ENCODE assay signal across 10 mouse cellular contexts in genomic region chr7:126761529-126762067, GRCm38 (mm10). TPM values are rescaled to one million over a fixed set of nuclear protein-coding genes. Genes with fewer than 3 reads are reported as not detected.
A peak's percentile ranks its signal among the peaks of the same experiment; 100 is the strongest.
DNase-seq lines count a peak whose midpoint lies in the region; ATAC-seq lines count a peak whose summit lies in the region.
"Had no signal": no experiment of that assay in that cellular context is flagged by ENCODE, and none has a peak within 500 bp of the region (broad histone marks: within the 10 kb centered on the region; RNA-seq: fewer than 3 reads in every experiment).

No protein-coding gene starts in this region.

- peak overlapping the region; percentile 11; the same call in 1 of the 2 replicates for H3K27ac ChIP-seq in heart, embryonic 11.5 days (ENCODE audit: low read depth, low read length)
- H3K27ac ChIP-seq in liver, embryonic 12.5 days = peak overlapping the region; percentile 42

- no peak for DNase-seq in heart, postnatal 4 days
- DNase-seq in thymus, postnatal 4 days = peak; percentile 7
- no peak for DNase-seq in thymus, postnatal 25 days
- no peak for DNase-seq in urinary bladder, postnatal 4 days (ENCODE audit: low spot score in 2 of 2)
- DNase-seq in right cerebral cortex, adult 2 months (ENCODE audit: low spot score in 2 of 2) = no peak
- DNase-seq in frontal cortex, adult 2 months (ENCODE audit: extremely low spot score in 1 of 2, low spot score in 1 of 2) = no peak
- DNase-seq: adrenal gland, postnatal 25 days had no signal

- no peaks in the 10 kb centered on the region for H3K27me3 ChIP-seq in heart, embryonic 11.5 days (ENCODE audit: control insufficient read depth, insufficient read depth, low read length)
- H3K27me3 ChIP-seq in liver, embryonic 12.5 days (replicated peaks) = no peaks in the 10 kb centered on the region

- H3K4me1 ChIP-seq in heart, embryonic 11.5 days (ENCODE audit: control insufficient read depth, insufficient read depth, low read length) = peaks cover 27% of the 10 kb centered on the region
- peaks cover 67% of the 10 kb centered on the region for H3K4me1 ChIP-seq in liver, embryonic 12.5 days

- H3K9me3 ChIP-seq in heart, embryonic 11.5 days (replicated peaks; ENCODE audit: control insufficient read depth, low read length) = no peaks in the 10 kb centered on the region
- H3K9me3 ChIP-seq in liver, embryonic 12.5 days (replicated peaks) = no peaks in the 10 kb centered on the region

- H3K9ac ChIP-seq in heart, embryonic 11.5 days (ENCODE audit: low read depth, low read length) = 0 out of 2 replicates have a peak overlapping the region, but pooled peaks have one; percentile 6
- no peak overlapping the region for H3K9ac ChIP-seq in liver, embryonic 12.5 days

- WGBS in heart, embryonic 11.5 days (ENCODE audit: insufficient replicate concordance) = 56% methylated on average over 6 of the region's 6 CpGs
- 40% methylated on average over 6 of the region's 6 CpGs for WGBS in liver, embryonic 12.5 days (ENCODE audit: insufficient replicate concordance)

- no peak for ATAC-seq in heart, embryonic 11.5 days (replicated peaks; ENCODE audit: insufficient number of reproducible peaks, low FRiP score, low TSS enrichment)
- no peak for ATAC-seq in liver, embryonic 12.5 days
- ATAC-seq: CD4-positive, CD25-positive, alpha-beta regulatory T cell, adult 4 months had no signal

- no peak overlapping the region for H3K4me3 ChIP-seq in heart, embryonic 11.5 days (ENCODE audit: low read depth, low read length)
- no peak overlapping the region for H3K4me3 ChIP-seq in liver, embryonic 12.5 days

- H3K4me2 ChIP-seq in heart, embryonic 11.5 days = peak overlapping the region; percentile 96; the same call in 1 of the 2 replicates
- peak overlapping the region; percentile 100 for H3K4me2 ChIP-seq in liver, embryonic 12.5 days

- H3K36me3 ChIP-seq in heart, embryonic 11.5 days (ENCODE audit: control insufficient read depth, insufficient read depth, low read length) = peaks cover 17% of the 10 kb centered on the region
- peaks cover 49% of the 10 kb centered on the region for H3K36me3 ChIP-seq in liver, embryonic 12.5 days

RNA-seq across cellular contexts. Expression of gene Mapk3, which starts 2.2 kb away (rescaled TPM):
- polyA plus RNA-seq in heart, embryonic 11.5 days (2014; fragmentation: Nextera tagmentation; extraction: Ambion mirVana) = 48.2 and 52.1 TPM in 2 replicates
- total RNA-seq in heart, postnatal 4 days (2021) = 10 to 100 TPM; 80.3 to 90.9 TPM
- polyA plus RNA-seq in liver, embryonic 12.5 days (2016; fragmentation: Nextera tagmentation; extraction: Ambion mirVana) = 23.7 and 25.0 TPM in 2 replicates
- polyA plus RNA-seq in frontal cortex, adult 2 months (2012; rRNA removed) = 305 and 314 TPM in 2 replicates

RNA-seq across cellular contexts. Expression of gene Gdpd3, which starts 4.5 kb away (rescaled TPM):
- polyA plus RNA-seq in heart, embryonic 11.5 days (2014; fragmentation: Nextera tagmentation; extraction: Ambion mirVana) = 0.92 and 1.4 TPM in 2 replicates
- total RNA-seq in heart, postnatal 4 days (2021) = 1 to 10 TPM; 3.7 to 4.2 TPM
- 0.54 and 0.78 TPM in 2 replicates for polyA plus RNA-seq in liver, embryonic 12.5 days (2016; fragmentation: Nextera tagmentation; extraction: Ambion mirVana)
- 4.4 and 6.4 TPM in 2 replicates for polyA plus RNA-seq in frontal cortex, adult 2 months (2012; rRNA removed)

RNA-seq across cellular contexts. Expression of gene Ypel3, which starts 15.2 kb away (rescaled TPM):
- 79.6 and 84.9 TPM in 2 replicates for polyA plus RNA-seq in heart, embryonic 11.5 days (2014; fragmentation: Nextera tagmentation; extraction: Ambion mirVana)
- 10 to 100 TPM; 31.8 to 34.0 TPM for total RNA-seq in heart, postnatal 4 days (2021)
- polyA plus RNA-seq in liver, embryonic 12.5 days (2016; fragmentation: Nextera tagmentation; extraction: Ambion mirVana) = 77.2 and 78.5 TPM in 2 replicates
- polyA plus RNA-seq in frontal cortex, adult 2 months (2012; rRNA removed) = 439 and 535 TPM in 2 replicates

RNA-seq across cellular contexts. Expression of gene Tbx6, which starts 19.7 kb away (rescaled TPM):
- 0.31 and 0.45 TPM in 2 replicates for polyA plus RNA-seq in heart, embryonic 11.5 days (2014; fragmentation: Nextera tagmentation; extraction: Ambion mirVana)
- under 1 TPM in 1 of 2 experiments, not detected in 1; 0.26 TPM for total RNA-seq in heart, postnatal 4 days (2021)
- 0.33 and 0.50 TPM in 2 replicates for polyA plus RNA-seq in liver, embryonic 12.5 days (2016; fragmentation: Nextera tagmentation; extraction: Ambion mirVana)
- 1.4 and 1.9 TPM in 2 replicates for polyA plus RNA-seq in frontal cortex, adult 2 months (2012; rRNA removed)

RNA-seq across cellular contexts. Expression of gene Ppp4c, which starts 30.7 kb away (rescaled TPM):
- 204 and 213 TPM in 2 replicates for polyA plus RNA-seq in heart, embryonic 11.5 days (2014; fragmentation: Nextera tagmentation; extraction: Ambion mirVana)
- 10 to 100 TPM; 67.6 to 76.6 TPM for total RNA-seq in heart, postnatal 4 days (2021)
- 191 and 205 TPM in 2 replicates for polyA plus RNA-seq in liver, embryonic 12.5 days (2016; fragmentation: Nextera tagmentation; extraction: Ambion mirVana)
- 84.5 and 85.1 TPM in 2 replicates for polyA plus RNA-seq in frontal cortex, adult 2 months (2012; rRNA removed)
